Mouse (Mus musculus) embryonic facial prominence, embryonic 10.5 days (tissue): ENCODE results near the gene Aoah. TPM values are rescaled to one million over a fixed set of nuclear protein-coding genes. Genes with fewer than 3 reads are reported as not detected.

Experiments used
- DNase-seq: peaks from one replicate; pipeline ENCODE4 v3.0.0-alpha.2; 2017; ENCODE audit warnings: low spot score
- H3K27ac ChIP-seq: fragments of 300-500 bp; sonication (generic); replicated peaks from 2 replicates; pipeline ENCODE4 v1.5.1; 2016; ENCODE audit warnings: mild to moderate bottlenecking
- H3K27me3 ChIP-seq: fragments of 300-500 bp; sonication (generic); replicated peaks from 2 replicates; pipeline ENCODE4 v1.6.1; 2016; ENCODE audit warnings: low read depth, mild to moderate bottlenecking; ENCODE audit not compliant: poor library complexity, severe bottlenecking
- H3K36me3 ChIP-seq: fragments of 300-500 bp; sonication (generic); replicated peaks from 2 replicates; pipeline ENCODE4 v1.6.1; 2016; ENCODE audit warnings: mild to moderate bottlenecking, moderate library complexity
- H3K4me1 ChIP-seq: fragments of 300-500 bp; sonication (generic); 2 replicates; pipeline ENCODE4 v1.6.1; 2016
- H3K4me3 ChIP-seq: fragments of 300-500 bp; sonication (generic); 2 replicates; pipeline ENCODE4 v1.5.1; 2016; ENCODE audit warnings: mild to moderate bottlenecking, moderate library complexity
- H3K9me3 ChIP-seq: fragments of 300-500 bp; sonication (generic); 2 replicates; pipeline ENCODE4 v1.6.1; 2016; ENCODE audit warnings: mild to moderate bottlenecking
- WGBS: fragments of 180-500 bp; shearing (Covaris S2); methylation state at CpG from one replicate; pipeline ENCODE4 v1.1.7; 2016; 5-methylcytosine and 5-hydroxymethylcytosine counted together
- polyA plus RNA-seq: library from polyadenylated mRNA; unstranded; fragments of >200 nt; fragmentation: Nextera tagmentation; extraction: Ambion mirVana; gene quantifications from 2 replicates; pipeline ENCODE4 v1.2.1, GENCODE M21; 2016

Aoah gene
- polyA plus RNA-seq, result 0.13 and 0.32 TPM in 2 replicates

- H3K4me1 ChIP-seq, result no peaks in the 10 kb centered on the region
- H3K36me3 ChIP-seq, result no peaks in the 10 kb centered on the region
- H3K4me3 ChIP-seq, result no peak within 1 kb of the TSS
- no peaks in the 10 kb centered on the region for H3K27me3 ChIP-seq
- no peaks in the 10 kb centered on the region for H3K9me3 ChIP-seq
- WGBS, result 80% methylated on average over 4 of the region's 4 CpGs
- no peak within 1 kb of the TSS for H3K27ac ChIP-seq
- no peak for DNase-seq
Measured at GRCm38 (mm10) chr13:20793901-20794300, at the start of gene Aoah. Aoah (plus strand) TSS chr13:20794113.

DNA sequence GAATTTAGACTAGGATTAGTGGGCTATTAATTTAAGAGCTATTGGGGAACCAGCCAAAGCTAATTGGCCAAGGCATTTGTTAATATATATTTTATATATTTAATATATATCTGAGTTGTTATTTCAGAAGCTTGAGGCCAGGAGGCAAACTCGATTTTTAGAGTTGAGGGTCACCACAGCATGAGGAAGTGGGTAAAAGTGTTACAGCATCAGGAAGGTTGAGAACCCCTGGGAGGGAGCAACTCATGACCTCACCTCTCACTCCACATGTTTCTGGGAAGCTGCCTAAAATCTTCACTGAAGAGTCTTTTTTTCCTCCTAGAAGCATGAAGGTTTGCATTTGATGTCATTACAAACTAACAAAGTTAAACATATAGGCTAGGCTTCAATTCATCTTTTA is 39.1 kb upstream of the Aoah start:
- no peaks in the 10 kb centered on the region for H3K4me1 ChIP-seq
- WGBS, result 79% methylated on average over 1 of the region's 1 CpGs
- no peaks in the 10 kb centered on the region for H3K27me3 ChIP-seq
- H3K36me3 ChIP-seq, result no peaks in the 10 kb centered on the region
- H3K4me3 ChIP-seq, result no peak overlapping the region
- H3K9me3 ChIP-seq, result no peaks in the 10 kb centered on the region
- H3K27ac ChIP-seq, result no peak overlapping the region
- no peak for DNase-seq

DNA sequence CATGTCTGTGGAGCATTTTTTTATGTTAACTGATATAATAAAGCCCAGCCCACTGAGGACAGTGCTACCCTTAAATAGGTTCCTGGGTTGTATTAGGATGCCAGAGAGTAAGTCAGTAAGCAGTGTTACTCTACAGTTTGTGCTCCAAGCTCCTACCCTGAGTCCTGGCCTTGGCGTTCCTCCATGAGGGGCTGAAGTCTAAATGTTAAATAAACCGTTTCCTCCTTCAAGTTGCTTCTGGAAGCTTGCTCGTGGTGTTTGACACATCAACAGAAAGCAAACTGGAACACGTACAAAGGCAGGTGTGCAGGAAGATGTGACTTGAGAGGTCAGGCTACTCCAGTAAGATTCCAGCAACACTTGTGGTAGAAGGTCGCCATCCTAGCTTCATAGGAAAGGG is 10.3 kb upstream of the Aoah start:
- no peaks in the 10 kb centered on the region for H3K27me3 ChIP-seq
- peaks cover 3% of the 10 kb centered on the region; the same call in 1 of the 2 replicates for H3K4me1 ChIP-seq
- 85% methylated on average over 5 of the region's 5 CpGs for WGBS
- no peaks in the 10 kb centered on the region for H3K36me3 ChIP-seq
- no peaks in the 10 kb centered on the region for H3K9me3 ChIP-seq
- H3K27ac ChIP-seq, result no peak overlapping the region
- DNase-seq, result no peak
- no peak overlapping the region for H3K4me3 ChIP-seq

- Histone ChIP-seq H3K4me3 (no peak overlapping the region), H3K9me3 (no peaks in the 10 kb centered on the region), H3K27me3 (no peaks in the 10 kb centered on the region), H3K36me3 (no peaks in the 10 kb centered on the region), H3K4me1 (peaks cover 3% of the 10 kb centered on the region; the same call in 1 of the 2 replicates), H3K27ac (no peak overlapping the region)
- 93% methylated on average over 6 of the region's 6 CpGs for WGBS
- DNase-seq, result no peak
Measured at GRCm38 (mm10) chr13:20784060-20784459, 9.9 kb upstream of the Aoah start.

GRCm38 (mm10) chr13:20785960-20786359 is 8.0 kb upstream of the Aoah start:
- Histone ChIP-seq H3K27ac (no peak overlapping the region), H3K4me1 (peaks cover 3% of the 10 kb centered on the region; the same call in 1 of the 2 replicates), H3K9me3 (no peaks in the 10 kb centered on the region), H3K36me3 (no peaks in the 10 kb centered on the region), H3K4me3 (no peak overlapping the region), H3K27me3 (no peaks in the 10 kb centered on the region)
- WGBS, result 79% methylated on average over 7 of the region's 7 CpGs
- no peak for DNase-seq

DNA sequence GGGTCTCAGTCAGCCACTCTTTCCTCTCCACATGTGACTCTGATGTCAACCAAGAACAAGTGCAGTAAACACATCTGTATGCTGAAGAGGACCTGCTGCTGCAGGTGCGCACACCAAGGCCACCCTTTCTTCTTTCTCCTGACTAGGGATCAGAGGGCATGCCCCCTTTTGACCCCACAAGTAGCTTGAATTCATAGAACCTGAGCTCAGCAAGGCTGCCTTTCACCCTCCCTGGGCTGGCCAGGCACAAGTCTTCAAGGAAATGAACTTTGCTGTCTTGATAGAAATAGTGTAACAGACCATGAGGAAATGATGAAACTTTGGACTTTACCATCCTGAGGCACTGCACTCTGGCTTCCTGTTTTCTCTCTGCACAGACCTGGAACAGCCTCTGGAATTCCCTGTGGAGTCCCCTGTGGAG is 7.1 kb upstream of the Aoah start:
- Histone ChIP-seq H3K27ac (no peak overlapping the region), H3K4me1 (peaks cover 3% of the 10 kb centered on the region; the same call in 1 of the 2 replicates), H3K4me3 (no peak overlapping the region), H3K27me3 (no peaks in the 10 kb centered on the region), H3K9me3 (no peaks in the 10 kb centered on the region), H3K36me3 (no peaks in the 10 kb centered on the region)
- 89% methylated on average over 1 of the region's 1 CpGs for WGBS
- no peak for DNase-seq

DNA sequence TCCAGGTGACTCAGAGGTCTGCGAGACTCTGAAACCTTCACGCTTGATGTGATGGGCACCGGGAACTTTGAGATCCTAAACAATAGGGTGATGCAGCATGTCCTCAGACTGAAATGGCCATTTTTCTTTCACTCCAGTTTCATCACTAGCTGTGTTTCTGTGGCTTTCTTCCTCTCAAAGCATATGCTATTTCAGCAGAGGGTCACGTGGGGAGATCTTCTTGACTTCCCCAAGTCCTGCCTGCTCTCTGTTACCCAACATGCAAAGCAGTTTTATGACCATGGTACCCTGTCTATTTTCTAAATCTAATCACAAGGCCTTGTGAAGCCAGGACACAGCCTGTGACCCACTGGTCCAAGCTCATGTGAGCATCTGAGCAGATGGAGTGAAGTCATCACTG is 6.0 kb upstream of the Aoah start:
- Histone ChIP-seq H3K27me3 (no peaks in the 10 kb centered on the region), H3K9me3 (no peaks in the 10 kb centered on the region), H3K4me3 (no peak overlapping the region), H3K4me1 (peaks cover 3% of the 10 kb centered on the region; the same call in 1 of the 2 replicates), H3K36me3 (no peaks in the 10 kb centered on the region), H3K27ac (no peak overlapping the region)
- no peak for DNase-seq
- WGBS, result 90% methylated on average over 4 of the region's 4 CpGs

DNA sequence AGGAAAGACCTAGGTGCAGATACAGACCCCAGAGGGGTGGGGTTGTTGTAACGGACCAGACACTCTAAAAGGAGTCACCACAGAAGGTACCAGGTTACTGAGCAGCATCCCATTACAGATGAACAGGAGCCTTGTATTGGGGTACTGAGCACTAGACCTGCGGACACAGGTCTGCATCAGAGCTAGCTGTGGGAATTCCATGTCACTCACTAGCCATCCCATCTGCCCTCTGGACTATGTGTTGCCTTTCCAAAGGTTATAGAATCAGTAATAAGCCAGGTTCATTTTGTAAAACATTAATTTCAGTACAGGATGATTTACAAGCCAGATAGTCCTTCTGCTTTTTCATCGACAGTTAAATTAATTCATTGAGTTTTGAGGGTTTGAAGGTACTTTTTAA is 2.7 kb downstream of the Aoah start:
- DNase-seq, result no peak
- WGBS, result 90% methylated on average over 3 of the region's 3 CpGs
- Histone ChIP-seq H3K36me3 (no peaks in the 10 kb centered on the region), H3K4me3 (no peak overlapping the region), H3K4me1 (peaks cover 3% of the 10 kb centered on the region; the same call in 1 of the 2 replicates), H3K27me3 (no peaks in the 10 kb centered on the region), H3K27ac (no peak overlapping the region), H3K9me3 (no peaks in the 10 kb centered on the region)

GRCm38 (mm10) chr13:20798536-20798935 is 4.6 kb downstream of the Aoah start:
- WGBS, result 60% methylated on average over 2 of the region's 2 CpGs
- H3K9me3 ChIP-seq, result no peaks in the 10 kb centered on the region
- no peaks in the 10 kb centered on the region for H3K36me3 ChIP-seq
- H3K27me3 ChIP-seq, result no peaks in the 10 kb centered on the region
- peaks cover 3% of the 10 kb centered on the region; the same call in 1 of the 2 replicates for H3K4me1 ChIP-seq
- H3K27ac ChIP-seq, result no peak overlapping the region
- DNase-seq, result no peak
- H3K4me3 ChIP-seq, result no peak overlapping the region

DNA sequence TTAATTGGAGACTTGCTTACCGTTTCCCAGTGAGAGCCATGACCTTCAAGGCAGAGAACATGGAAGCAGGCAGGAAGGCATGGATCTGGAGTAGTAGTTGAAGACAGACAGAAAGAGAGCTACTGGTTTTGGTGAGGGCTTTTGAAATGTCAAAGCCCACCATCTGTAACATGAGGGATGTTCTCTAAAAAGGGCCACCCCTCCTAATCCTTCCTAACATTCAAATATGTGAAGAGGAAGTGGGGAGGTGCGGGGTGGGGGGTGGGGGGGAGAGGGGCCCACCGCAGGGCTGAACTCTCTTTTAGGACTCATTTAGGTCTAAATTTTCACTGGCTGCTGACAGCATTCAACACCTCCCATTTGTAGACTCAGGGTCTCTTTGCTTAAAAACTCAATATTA is 5.9 kb downstream of the Aoah start:
- Histone ChIP-seq H3K4me3 (no peak overlapping the region), H3K36me3 (no peaks in the 10 kb centered on the region), H3K27me3 (no peaks in the 10 kb centered on the region), H3K27ac (no peak overlapping the region), H3K9me3 (no peaks in the 10 kb centered on the region), H3K4me1 (peaks cover 3% of the 10 kb centered on the region; the same call in 1 of the 2 replicates)
- WGBS, result 84% methylated on average over 3 of the region's 3 CpGs
- no peak for DNase-seq

- DNase-seq, result no peak
- Histone ChIP-seq H3K27me3 (no peaks in the 10 kb centered on the region), H3K9me3 (no peaks in the 10 kb centered on the region), H3K36me3 (no peaks in the 10 kb centered on the region), H3K4me1 (peaks cover 3% of the 10 kb centered on the region; the same call in 1 of the 2 replicates), H3K4me3 (no peak overlapping the region), H3K27ac (no peak overlapping the region)
- 62% methylated on average over 3 of the region's 3 CpGs for WGBS
Measured at GRCm38 (mm10) chr13:20800569-20800968, 6.7 kb downstream of the Aoah start.

DNA sequence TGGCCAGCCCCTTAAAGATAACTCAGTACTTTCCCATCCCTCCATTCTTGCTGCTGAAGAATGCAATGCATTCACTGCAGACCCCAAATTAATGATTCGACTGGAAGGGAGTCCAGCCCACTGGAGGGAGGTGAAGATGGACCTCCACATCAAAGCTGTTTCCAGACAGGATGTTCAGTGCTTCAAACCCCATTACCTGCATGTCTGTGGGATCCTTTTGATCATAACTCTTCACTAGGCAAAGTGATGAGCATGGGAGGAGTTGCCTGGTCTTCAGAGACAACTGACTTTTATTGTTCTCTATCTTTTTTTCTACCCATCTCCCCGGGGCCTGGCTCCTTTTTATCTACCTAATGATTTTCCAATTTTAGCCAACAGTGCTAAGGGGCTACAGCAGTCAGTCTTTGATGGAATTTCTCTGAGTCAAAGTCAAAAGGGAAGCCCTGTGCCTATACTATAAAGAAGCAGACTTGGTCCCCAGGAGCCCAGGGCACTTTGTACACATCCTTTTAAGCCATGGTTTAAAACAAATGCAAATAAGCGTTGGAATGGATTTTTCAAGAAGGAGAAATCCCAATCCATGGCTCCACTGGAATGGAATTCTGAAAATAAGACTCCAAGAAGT is 18.0 kb downstream of the Aoah start:
- 80% methylated on average over 3 of the region's 3 CpGs for WGBS
- Histone ChIP-seq H3K9me3 (no peaks in the 10 kb centered on the region), H3K27me3 (no peaks in the 10 kb centered on the region), H3K4me1 (no peaks in the 10 kb centered on the region), H3K27ac (no peak overlapping the region), H3K36me3 (no peaks in the 10 kb centered on the region), H3K4me3 (no peak overlapping the region)
- no peak for DNase-seq

DNA sequence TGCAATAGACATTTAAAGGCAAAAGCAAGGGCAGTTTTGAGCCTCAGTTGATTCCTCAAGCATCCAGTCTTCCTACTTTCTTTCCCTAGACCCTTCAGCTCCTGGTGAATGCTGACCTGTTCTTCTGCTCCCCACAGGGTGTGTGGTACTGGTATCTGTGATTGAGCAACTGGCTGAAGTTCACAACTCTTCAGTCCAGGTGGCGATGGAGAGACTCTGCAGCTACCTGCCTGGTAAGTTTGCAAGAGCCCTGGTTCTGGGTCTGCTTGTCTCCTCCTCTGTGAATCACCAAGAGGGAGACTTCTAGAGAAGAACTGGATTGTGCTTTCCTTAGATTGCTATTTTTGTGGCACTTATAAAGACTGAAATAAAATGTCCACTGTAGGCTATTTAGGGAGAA is 22.5 kb downstream of the Aoah start:
- Histone ChIP-seq H3K4me1 (no peaks in the 10 kb centered on the region), H3K9me3 (no peaks in the 10 kb centered on the region), H3K4me3 (no peak overlapping the region), H3K36me3 (no peaks in the 10 kb centered on the region), H3K27me3 (no peaks in the 10 kb centered on the region), H3K27ac (no peak overlapping the region)
- 50% methylated on average over 1 of the region's 1 CpGs for WGBS
- DNase-seq, result no peak
